Mouse (Mus musculus): ENCODE measurements at regions not wholly inside any gene's neighbourhood (a gene's known extent, or its start where the extent isn't known, plus 50 kb on each side); places are given as distances from the start of the nearest gene placed in this dataset.

DNA sequence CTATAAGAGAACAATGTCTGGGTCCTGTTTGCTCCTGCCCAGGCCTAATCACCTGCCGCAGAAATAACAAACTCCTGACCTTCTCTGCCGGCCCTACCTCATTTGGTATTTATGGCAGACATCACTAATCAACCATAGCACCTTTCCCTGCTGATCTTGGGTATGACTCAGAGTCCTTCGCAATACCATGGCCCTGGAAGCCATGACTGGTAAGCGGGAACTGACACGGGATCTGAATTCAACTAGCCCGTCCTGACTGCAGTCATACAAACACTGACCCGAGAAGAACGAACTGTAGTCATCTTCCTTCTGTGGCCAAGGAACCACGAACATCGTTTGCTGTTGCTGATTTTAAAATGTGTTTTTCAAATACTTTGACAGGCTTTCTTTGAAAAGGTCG is 112.1 kb downstream of the Cyp26a1 start:
- TF ChIP-seq CTCF (IDR thresholded peaks at IDR 0.05; ENCODE audit: low read depth) (no peak), EP300 (IDR thresholded peaks at IDR 0.05; ENCODE audit: low read depth) (no peak)
